Mouse (Mus musculus) midbrain, postnatal 0 days (tissue): ENCODE data around the gene Ambra1. TPM values are rescaled to one million over a fixed set of nuclear protein-coding genes. Genes with fewer than 3 reads are reported as not detected.
A peak's percentile ranks its signal among the peaks of the same experiment; 100 is the strongest.

Experiments
- ATAC-seq: fragments of 200-750 bp; cut with Nextera tagmentation; 2 replicates; pipeline ENCODE4 v1.8.0; 2017; ENCODE audit warnings: moderate number of reproducible peaks, mild to moderate bottlenecking, moderate TSS enrichment, moderate library complexity; ENCODE audit not compliant: low FRiP score
- DNase-seq: peaks from one replicate; pipeline ENCODE4 v3.0.0-alpha.2; 2015; ENCODE audit warnings: low spot score
- H3K27ac ChIP-seq: fragments of 300-500 bp; sonication (generic); 2 replicates; pipeline ENCODE4 v1.5.1; 2014; ENCODE audit warnings: low read depth, mild to moderate bottlenecking, low read length, mixed read lengths
- H3K27me3 ChIP-seq: fragments of 300-500 bp; sonication (generic); 2 replicates; pipeline ENCODE4 v1.6.1; 2014; ENCODE audit warnings: low read length, control low read depth, mixed read lengths; ENCODE audit not compliant: insufficient read depth
- H3K36me3 ChIP-seq: fragments of 300-500 bp; sonication (generic); 2 replicates; pipeline ENCODE4 v1.6.1; 2014; ENCODE audit warnings: low read length, control low read depth, mixed read lengths; ENCODE audit not compliant: insufficient read depth
- H3K4me1 ChIP-seq: fragments of 300-500 bp; sonication (generic); 2 replicates; pipeline ENCODE4 v1.6.1; 2014; ENCODE audit warnings: mild to moderate bottlenecking, control low read depth, antibody characterized with exemption, low read length, mixed read lengths; ENCODE audit not compliant: insufficient read depth
- H3K4me2 ChIP-seq: fragments of 300-500 bp; sonication (generic); 2 replicates; pipeline ENCODE4 v1.6.1; 2014; ENCODE audit warnings: low read depth, mild to moderate bottlenecking, low read length, mixed read lengths; ENCODE audit not compliant: poor library complexity, severe bottlenecking
- H3K4me3 ChIP-seq: fragments of 300-500 bp; sonication (generic); 2 replicates; pipeline ENCODE4 v1.5.1; 2014; ENCODE audit warnings: low read depth, mild to moderate bottlenecking, low read length, moderate library complexity
- H3K9ac ChIP-seq: fragments of 300-500 bp; sonication (generic); replicated peaks from 2 replicates; pipeline ENCODE4 v1.6.1; 2014; ENCODE audit warnings: mild to moderate bottlenecking, low read length, moderate library complexity, mixed read lengths; ENCODE audit not compliant: poor library complexity, severe bottlenecking
- H3K9me3 ChIP-seq: fragments of 300-500 bp; sonication (generic); 2 replicates; pipeline ENCODE4 v1.6.1; 2016; ENCODE audit warnings: low read length, control low read depth
- CTCF ChIP-seq: IDR thresholded peaks from 2 replicates; pipeline ENCODE4 v1.5.1; 2016; ENCODE audit warnings: antibody characterized with exemption, mild to moderate bottlenecking
- WGBS: fragments of 180-500 bp; shearing (Covaris S2); extraction: QIAGEN DNeasy Blood & Tissue Kit; methylation state at CpG from one replicate; pipeline ENCODE4 v1.1.7; 2014; 5-methylcytosine and 5-hydroxymethylcytosine counted together
- polyA plus RNA-seq: library from polyadenylated mRNA; unstranded; fragments of >200 nt; fragmentation: Nextera tagmentation; extraction: Ambion mirVana; gene quantifications from 2 replicates; pipeline ENCODE4 v1.2.1, GENCODE M21; 2015
- total RNA-seq: library from RNA; depleted of rRNA; stranded (reverse); fragments of >200 nt; gene quantifications from 2 replicates; pipeline ENCODE4 v1.2.3, GENCODE M21; 2014

The Ambra1 gene
- total and polyA plus RNA-seq, 2 experiments from 2014 or later = 19.3 to 59.5 TPM

GRCm38 (mm10) chr2:91870754-91871153 is 140.8 kb downstream of the Ambra1 start:
- H3K36me3 ChIP-seq = no peaks in the 10 kb centered on the region
- H3K4me2 ChIP-seq = no peak overlapping the region
- H3K27ac ChIP-seq = peak overlapping the region; percentile 38; the same call in 1 of the 2 replicates
- H3K9me3 ChIP-seq = no peaks in the 10 kb centered on the region
- no peak for TF ChIP-seq CTCF
- no peak overlapping the region for H3K9ac ChIP-seq
- DNase-seq (peak; percentile 76), ATAC-seq (no peak)
- H3K27me3 ChIP-seq = no peaks in the 10 kb centered on the region
- H3K4me1 ChIP-seq = no peaks in the 10 kb centered on the region
- WGBS = 47% methylated on average over 8 of the region's 8 CpGs
- no peak overlapping the region for H3K4me3 ChIP-seq

DNA sequence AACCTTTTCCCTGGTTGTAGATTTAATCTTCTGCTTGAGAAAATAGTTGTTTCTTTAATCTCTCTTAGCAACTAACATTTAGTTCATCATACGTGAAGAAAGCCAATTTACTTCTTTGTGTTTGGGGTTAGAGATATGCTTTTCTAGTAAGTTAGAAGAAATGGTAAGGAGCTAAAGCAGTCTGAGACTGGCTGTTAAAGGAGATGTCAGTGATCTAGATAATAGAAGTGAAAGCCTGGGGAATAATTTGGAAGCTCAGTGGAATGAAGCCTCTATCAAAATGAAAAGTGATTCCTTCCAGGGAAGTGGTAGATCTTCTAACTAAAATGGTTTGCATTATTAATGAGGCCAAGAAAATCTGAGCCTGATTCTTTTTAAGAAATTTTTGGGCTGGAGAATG is 141.3 kb downstream of the Ambra1 start:
- Histone ChIP-seq H3K9me3 (no peaks in the 10 kb centered on the region), H3K4me1 (no peaks in the 10 kb centered on the region), H3K9ac (no peak overlapping the region), H3K4me2 (no peak overlapping the region), H3K27ac (no peak overlapping the region), H3K4me3 (no peak overlapping the region), H3K27me3 (no peaks in the 10 kb centered on the region), H3K36me3 (peaks cover 3% of the 10 kb centered on the region; the same call in 1 of the 2 replicates)
- ATAC-seq (no peak), DNase-seq (no peak)
- no peak for TF ChIP-seq CTCF
- 45% methylated on average over 1 of the region's 1 CpGs for WGBS

- no peak for ATAC-seq
- H3K27ac ChIP-seq = no peak overlapping the region
- H3K27me3 ChIP-seq = no peaks in the 10 kb centered on the region
- H3K36me3 ChIP-seq = peaks cover 4% of the 10 kb centered on the region; the same call in 1 of the 2 replicates
- H3K4me1 ChIP-seq = no peaks in the 10 kb centered on the region
- 97% methylated on average over 3 of the region's 3 CpGs for WGBS
- no peak for TF ChIP-seq CTCF
- H3K9ac ChIP-seq = no peak overlapping the region
- H3K9me3 ChIP-seq = no peaks in the 10 kb centered on the region
- no peak overlapping the region for H3K4me2 ChIP-seq
- DNase-seq = no peak
- no peak overlapping the region for H3K4me3 ChIP-seq
Observed at GRCm38 (mm10) chr2:91872658-91873057, 142.7 kb downstream of the Ambra1 start.

DNA sequence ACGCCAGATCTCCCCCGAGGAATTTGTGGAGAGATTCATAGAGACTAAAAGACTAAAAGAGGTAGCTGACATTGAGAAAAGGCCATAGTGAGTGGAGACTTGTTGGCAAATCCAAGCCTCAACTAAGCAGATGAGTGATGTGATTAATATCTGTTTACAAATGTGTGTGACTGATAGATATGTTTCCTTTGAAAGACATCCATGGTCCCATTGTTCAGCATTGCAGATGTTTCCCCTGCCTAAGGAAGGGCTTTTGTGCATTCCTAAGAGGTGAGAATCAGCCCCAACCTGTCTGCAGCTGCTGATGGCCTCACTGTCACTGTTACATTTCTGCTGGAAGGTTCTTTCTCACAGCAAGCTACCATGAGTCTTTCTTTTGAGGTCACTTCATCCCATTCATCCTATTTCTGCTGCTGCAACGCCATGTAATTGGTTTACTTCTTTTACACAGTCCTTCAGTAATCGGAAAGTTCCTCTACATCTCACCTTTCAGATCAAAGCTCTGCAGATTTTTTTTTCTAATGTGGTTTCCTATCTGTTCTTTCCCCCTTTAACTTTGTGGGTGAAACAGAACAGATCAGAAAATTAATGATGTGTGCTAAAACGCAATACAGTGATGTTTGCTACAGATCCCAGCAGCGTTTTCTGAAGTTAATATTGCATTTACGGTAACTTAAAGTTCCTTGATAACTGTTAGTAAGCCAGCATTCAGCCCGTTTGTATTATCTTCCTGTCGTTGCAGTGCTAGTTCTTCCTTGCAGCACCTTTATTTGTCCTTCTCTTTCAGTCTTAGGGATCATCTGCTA is 146.3 kb downstream of the Ambra1 start:
- WGBS = 74% methylated on average over 9 of the region's 9 CpGs
- Histone ChIP-seq H3K4me3 (no peak overlapping the region), H3K4me2 (no peak overlapping the region), H3K27me3 (no peaks in the 10 kb centered on the region), H3K27ac (no peak overlapping the region), H3K36me3 (peaks cover 4% of the 10 kb centered on the region; the same call in 1 of the 2 replicates), H3K9me3 (no peaks in the 10 kb centered on the region), H3K9ac (no peak overlapping the region), H3K4me1 (no peaks in the 10 kb centered on the region)
- ATAC-seq (no peak), DNase-seq (no peak)
- TF ChIP-seq CTCF = no peak

- Histone ChIP-seq H3K9ac (no peak overlapping the region), H3K4me2 (no peak overlapping the region), H3K4me1 (no peaks in the 10 kb centered on the region), H3K4me3 (no peak overlapping the region), H3K27me3 (no peaks in the 10 kb centered on the region), H3K27ac (no peak overlapping the region), H3K9me3 (no peaks in the 10 kb centered on the region), H3K36me3 (peaks cover 4% of the 10 kb centered on the region; the same call in 1 of the 2 replicates)
- ATAC-seq (no peak), DNase-seq (no peak)
- 90% methylated on average over 2 of the region's 2 CpGs for WGBS
- no peak for TF ChIP-seq CTCF
Observed at GRCm38 (mm10) chr2:91876806-91877140, 146.8 kb downstream of the Ambra1 start.

DNA sequence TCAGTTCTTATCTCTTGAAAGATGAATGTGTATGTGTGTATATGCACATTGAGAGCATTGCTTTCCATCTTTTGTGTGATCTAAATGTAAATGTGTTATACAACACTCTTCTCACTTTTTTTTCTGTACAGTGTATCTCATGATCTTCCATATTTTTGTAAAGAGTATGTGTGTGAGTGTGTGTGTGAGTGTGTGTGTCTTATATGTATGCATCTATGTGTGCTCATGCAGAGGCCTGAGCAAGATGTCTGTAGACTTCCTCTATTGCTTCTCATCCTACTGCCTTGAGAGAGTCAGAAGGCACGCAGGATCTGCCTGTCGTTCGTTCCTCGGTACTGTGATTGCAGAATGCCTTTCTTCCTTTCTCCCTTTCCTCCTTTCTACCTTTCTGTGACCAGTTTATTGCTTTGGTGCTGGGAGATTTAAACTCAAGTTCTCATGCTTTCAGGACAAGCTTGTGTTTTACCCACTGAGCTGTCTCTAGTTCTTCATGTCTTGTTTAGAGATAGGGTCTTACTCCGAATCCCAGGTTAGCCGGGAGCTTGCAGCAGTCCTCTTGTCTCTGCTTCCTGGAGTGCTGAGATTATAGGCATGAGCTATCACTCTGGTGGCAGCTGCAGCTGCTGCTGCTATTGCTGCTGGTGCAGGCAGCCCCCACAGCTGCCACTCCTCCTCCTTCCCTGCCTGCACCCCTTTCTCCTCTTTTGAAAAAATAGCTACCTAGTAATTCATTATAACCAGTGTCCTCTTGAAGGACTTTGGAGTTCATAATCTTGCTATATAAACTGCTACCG is 148.7 kb downstream of the Ambra1 start:
- peaks cover 4% of the 10 kb centered on the region; the same call in 1 of the 2 replicates for H3K36me3 ChIP-seq
- H3K4me3 ChIP-seq = no peak overlapping the region
- no peaks in the 10 kb centered on the region for H3K9me3 ChIP-seq
- DNase-seq (no peak), ATAC-seq (no peak)
- no peak overlapping the region for H3K27ac ChIP-seq
- H3K9ac ChIP-seq = no peak overlapping the region
- no peaks in the 10 kb centered on the region for H3K27me3 ChIP-seq
- no peak overlapping the region for H3K4me2 ChIP-seq
- WGBS = 54% methylated on average over 7 of the region's 7 CpGs
- no peak for TF ChIP-seq CTCF
- no peaks in the 10 kb centered on the region for H3K4me1 ChIP-seq
